Mouse (Mus musculus): ENCODE results near the gene Vmn1r94. TPM values are rescaled to one million over a fixed set of nuclear protein-coding genes. Genes with fewer than 3 reads are reported as not detected.
"Not testable (repeated sequence)": the region's sequence is repeated elsewhere in the genome, so short reads cannot be mapped to it uniquely, and the experiment has no call there.

The Vmn1r94 gene
- polyA plus RNA-seq (2015; fragmentation: Nextera tagmentation; extraction: Ambion mirVana) = not detected in 2 replicates

- ATAC-seq (ENCODE audit: insufficient number of reproducible peaks, low FRiP score, low TSS enrichment, low read depth); H3K27me3 ChIP-seq; H3K27ac ChIP-seq; H3K4me3 ChIP-seq; H3K9me3 ChIP-seq; H3K4me1 ChIP-seq; H3K36me3 ChIP-seq; H3K4me2 ChIP-seq; H3K9ac ChIP-seq: not testable (repeated sequence)
- WGBS = no CpG with 5 or more reads among the region's 3 CpGs
Observed at GRCm38 (mm10) chr7:20168277-20168676, at the start of gene Vmn1r94. Vmn1r94 (minus strand) TSS chr7:20168377.

GRCm38 (mm10) chr7:20205507-20205906 lies 37.3 kb upstream of the Vmn1r94 start, which contains the start of gene Gm6164:
Gm6164 (minus strand) TSS chr7:20205607.
- not testable (repeated sequence) for H3K27ac ChIP-seq; H3K4me1 ChIP-seq; H3K27me3 ChIP-seq; H3K4me2 ChIP-seq; H3K9ac ChIP-seq; H3K4me3 ChIP-seq; H3K9me3 ChIP-seq; H3K36me3 ChIP-seq; ATAC-seq (ENCODE audit: insufficient number of reproducible peaks, low FRiP score, low TSS enrichment, low read depth)
- WGBS = no CpG with 5 or more reads among the region's 2 CpGs

GRCm38 (mm10) chr7:20193410-20193809 lies 25.2 kb upstream of the Vmn1r94 start, which contains the start of gene Vmn1r95:
Vmn1r95 (plus strand) TSS chr7:20193710.
- H3K4me2 ChIP-seq; H3K36me3 ChIP-seq; ATAC-seq (ENCODE audit: insufficient number of reproducible peaks, low FRiP score, low TSS enrichment, low read depth); H3K4me1 ChIP-seq; H3K27ac ChIP-seq; H3K27me3 ChIP-seq; H3K9ac ChIP-seq; H3K4me3 ChIP-seq; H3K9me3 ChIP-seq: not testable (repeated sequence)
- WGBS = no CpG with 5 or more reads among the region's 3 CpGs

- H3K9ac ChIP-seq; H3K27me3 ChIP-seq; H3K4me1 ChIP-seq; H3K36me3 ChIP-seq; H3K9me3 ChIP-seq; H3K4me2 ChIP-seq; H3K4me3 ChIP-seq; H3K27ac ChIP-seq; ATAC-seq (ENCODE audit: insufficient number of reproducible peaks, low FRiP score, low TSS enrichment, low read depth): not testable (repeated sequence)
- no CpG with 5 or more reads among the region's 5 CpGs for WGBS
Observed at GRCm38 (mm10) chr7:20138988-20139387, 29.2 kb downstream of the Vmn1r94 start, which contains the start of gene Vmn1r93. Vmn1r93 (minus strand) TSS chr7:20139088.

- not testable (repeated sequence) for H3K27me3 ChIP-seq; H3K4me1 ChIP-seq; H3K9ac ChIP-seq; H3K4me2 ChIP-seq; H3K4me3 ChIP-seq; H3K9me3 ChIP-seq; ATAC-seq (ENCODE audit: insufficient number of reproducible peaks, low FRiP score, low TSS enrichment, low read depth); H3K27ac ChIP-seq; H3K36me3 ChIP-seq
- WGBS = no CpG with 5 or more reads among the region's 2 CpGs
Observed at GRCm38 (mm10) chr7:20122479-20122878, 45.7 kb downstream of the Vmn1r94 start, which contains the start of gene Gm16442. Gm16442 (minus strand) TSS chr7:20122579.

Other genes with a start within 250 kb of the Vmn1r94 start
- 13.4 and 13.7 TPM in 2 replicates for gene Pvr, start 247.2 kb downstream of the Vmn1r94 start, polyA plus RNA-seq (2015; fragmentation: Nextera tagmentation; extraction: Ambion mirVana)
- gene Igsf23, start 217.6 kb downstream of the Vmn1r94 start, polyA plus RNA-seq (2015; fragmentation: Nextera tagmentation; extraction: Ambion mirVana) = 0.15 TPM in 1 of 2 replicates, not detected in the other
- not detected in 2 replicates for gene Ceacam20, start 203.0 kb downstream of the Vmn1r94 start, polyA plus RNA-seq (2015; fragmentation: Nextera tagmentation; extraction: Ambion mirVana)
- not detected in 2 replicates for gene Nlrp9b, start 176.9 kb downstream of the Vmn1r94 start, polyA plus RNA-seq (2015; fragmentation: Nextera tagmentation; extraction: Ambion mirVana)
- not detected in 2 replicates for gene Vmn1r91, start 68.7 kb downstream of the Vmn1r94 start, polyA plus RNA-seq (2015; fragmentation: Nextera tagmentation; extraction: Ambion mirVana)
- not detected in 2 replicates for gene Gm16442, start 45.8 kb downstream of the Vmn1r94 start, polyA plus RNA-seq (2015; fragmentation: Nextera tagmentation; extraction: Ambion mirVana)
- not detected in 2 replicates for gene Vmn1r93, start 29.3 kb downstream of the Vmn1r94 start, polyA plus RNA-seq (2015; fragmentation: Nextera tagmentation; extraction: Ambion mirVana)
- not detected in 2 replicates for gene Vmn1r95, start 25.3 kb upstream of the Vmn1r94 start, polyA plus RNA-seq (2015; fragmentation: Nextera tagmentation; extraction: Ambion mirVana)
- not detected in 2 replicates for gene Gm6164, start 37.2 kb upstream of the Vmn1r94 start, polyA plus RNA-seq (2015; fragmentation: Nextera tagmentation; extraction: Ambion mirVana)
- not detected in 2 replicates for gene Gm4498, start 65.5 kb upstream of the Vmn1r94 start, polyA plus RNA-seq (2015; fragmentation: Nextera tagmentation; extraction: Ambion mirVana)
- gene Gm5890, start 94.5 kb upstream of the Vmn1r94 start, polyA plus RNA-seq (2015; fragmentation: Nextera tagmentation; extraction: Ambion mirVana) = not detected in 2 replicates
- not detected in 2 replicates for gene Gm4133, start 165.7 kb upstream of the Vmn1r94 start, polyA plus RNA-seq (2015; fragmentation: Nextera tagmentation; extraction: Ambion mirVana)
- gene Gm5728, start 207.0 kb upstream of the Vmn1r94 start, polyA plus RNA-seq (2015; fragmentation: Nextera tagmentation; extraction: Ambion mirVana) = not detected in 2 replicates
- gene Vmn1r100, start 249.6 kb upstream of the Vmn1r94 start, polyA plus RNA-seq (2015; fragmentation: Nextera tagmentation; extraction: Ambion mirVana) = not detected in 2 replicates